Mouse (Mus musculus) right cerebral cortex, postnatal 36 days (tissue): ENCODE data around the gene Acad12.

ENCODE experiments used
- DNase-seq, 2 experiments: peaks; one replicate each; pipeline ENCODE4 v3.0.0; 2022; ENCODE audit warnings: low spot score in 2 of 2, mixed read lengths in 1 of 2

Gene Acad12

GRCm38 (mm10) chr5:121583765-121584501 lies 34.8 kb downstream of the Acad12 start:
- DNase-seq, result peak; percentile 52 to 58

GRCm38 (mm10) chr5:121581945-121582344 lies 36.8 kb downstream of the Acad12 start:
- no peak for DNase-seq

DNA sequence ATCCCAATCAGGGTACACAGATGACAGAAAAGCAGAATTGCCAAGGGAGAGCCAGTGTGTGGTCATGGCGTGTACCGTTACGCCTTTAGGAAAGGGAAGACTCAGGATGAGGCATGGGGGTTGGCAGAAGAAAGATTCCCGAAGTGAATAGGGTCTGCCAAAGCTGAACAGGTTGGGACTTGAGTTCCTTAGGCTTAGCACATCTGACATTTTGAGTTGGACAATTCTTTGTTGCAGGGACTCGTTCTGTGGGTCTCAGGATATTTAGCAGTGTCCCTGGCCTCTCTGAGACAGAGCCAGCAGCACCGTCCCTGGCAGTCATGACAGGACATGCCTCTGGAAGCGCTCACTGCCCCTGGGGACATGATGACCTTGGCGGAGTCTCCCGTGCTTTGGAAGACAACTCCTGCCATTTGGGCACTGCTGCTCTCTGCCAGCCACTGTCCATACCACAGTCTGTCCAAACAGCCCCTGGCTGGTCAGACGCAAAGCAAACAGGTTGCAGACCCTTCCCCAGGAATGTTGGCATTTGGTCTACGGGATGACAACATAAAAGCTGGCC lies 41.7 kb downstream of the Acad12 start:
- no peak for DNase-seq

- no peak for DNase-seq
Measured at GRCm38 (mm10) chr5:121575867-121576266, 42.9 kb downstream of the Acad12 start.

DNA sequence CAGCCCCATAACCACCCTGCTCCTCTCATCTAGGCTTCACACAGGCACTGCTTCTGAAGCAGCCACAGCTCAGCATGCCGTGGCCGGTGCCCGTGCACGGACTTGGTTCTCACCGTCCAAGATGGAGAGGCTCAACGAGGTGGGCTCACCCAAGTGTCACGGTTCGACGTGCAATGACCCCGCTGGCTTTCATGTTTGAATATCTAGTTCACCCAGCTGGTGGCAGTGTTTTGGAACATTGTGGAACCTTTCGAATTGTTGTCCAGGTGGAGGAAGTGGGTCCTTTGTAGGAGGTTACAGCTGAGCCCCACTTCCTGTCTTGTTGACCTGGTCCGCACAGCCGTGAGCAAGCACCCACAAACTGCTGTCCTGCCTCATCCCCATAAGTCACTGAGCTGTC lies 44.6 kb downstream of the Acad12 start:
- no peak for DNase-seq

- DNase-seq, result no peak
Measured at GRCm38 (mm10) chr5:121570787-121571186, 48.0 kb downstream of the Acad12 start.

- DNase-seq, result no peak
Measured at GRCm38 (mm10) chr5:121569881-121570420, 48.8 kb downstream of the Acad12 start.

- DNase-seq, result no peak
Measured at GRCm38 (mm10) chr5:121566035-121566681, 52.6 kb downstream of the Acad12 start.

GRCm38 (mm10) chr5:121564468-121564895 lies 54.3 kb downstream of the Acad12 start:
- DNase-seq, result peak; percentile 61 to 75

DNA sequence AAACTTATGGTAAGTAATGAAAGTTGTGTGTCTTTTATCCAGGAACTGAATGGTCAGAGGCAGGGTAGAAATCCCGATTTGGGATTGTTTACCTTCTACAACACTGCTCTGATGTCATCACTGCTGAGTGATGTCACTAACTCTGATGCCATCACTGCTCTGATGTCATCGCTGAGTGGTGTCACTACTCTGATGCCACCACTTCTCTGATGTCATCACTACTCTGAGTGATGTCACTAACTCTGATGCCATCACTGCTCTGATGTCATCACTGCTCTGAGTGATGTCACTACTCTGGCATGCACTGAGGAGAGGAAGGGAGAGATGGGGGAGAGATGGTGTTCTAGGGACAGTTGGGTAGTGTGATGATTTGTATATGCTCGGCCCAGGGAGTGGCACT lies 56.3 kb downstream of the Acad12 start:
- DNase-seq, result no peak

DNA sequence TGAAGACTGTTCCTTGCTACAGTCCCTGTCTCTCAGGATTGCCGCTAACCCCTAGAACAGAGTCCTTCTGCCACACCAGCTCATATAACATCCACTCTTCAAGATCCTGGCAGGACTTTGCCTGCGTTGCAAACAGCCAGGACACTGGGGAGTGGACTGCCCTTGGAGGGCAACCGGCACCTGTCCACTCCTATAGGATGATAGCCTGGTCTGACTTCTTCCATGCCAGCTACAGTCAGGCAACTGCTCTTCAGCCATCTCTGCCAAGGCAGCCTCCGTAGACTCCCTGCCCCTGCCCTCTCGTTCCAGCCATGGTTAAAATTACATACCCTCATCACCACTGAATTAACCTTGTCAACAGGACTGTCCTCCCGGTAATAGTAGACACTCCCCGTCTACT lies 69.5 kb downstream of the Acad12 start:
- no peak for DNase-seq

DNA sequence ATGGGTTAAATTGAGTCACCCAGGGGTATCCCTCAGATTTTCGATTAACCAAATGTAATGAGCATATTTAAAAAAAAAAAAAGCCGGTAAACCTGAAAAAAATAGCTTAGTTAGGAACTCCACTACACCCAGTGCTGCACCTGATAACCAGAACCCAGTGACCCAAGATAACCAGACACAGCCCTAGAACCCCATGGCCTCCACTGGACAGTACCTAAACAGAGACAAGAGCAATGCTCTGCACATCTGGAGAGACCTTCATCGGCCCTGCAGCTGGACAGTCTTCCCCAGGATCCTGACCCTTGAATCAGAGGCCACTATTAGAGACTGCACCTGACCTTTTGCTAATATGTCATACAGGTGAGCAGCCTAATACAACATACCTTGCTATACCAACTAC lies 71.7 kb downstream of the Acad12 start:
- no peak for DNase-seq
